17 mouse cellular contexts compared by ENCODE assay signal in genomic region chr7:90355995-90356394, GRCm38 (mm10). TPM values are rescaled to one million over a fixed set of nuclear protein-coding genes. Genes with fewer than 3 reads are reported as not detected.
A peak's percentile ranks its signal among the peaks of the same experiment; 100 is the strongest.
DNase-seq lines count a peak whose midpoint lies in the region; TF ChIP-seq lines count a peak whose summit lies in the region.
"Had no signal": no experiment of that assay in that cellular context is flagged by ENCODE, and none has a peak within 500 bp of the region (broad histone marks: within the 10 kb centered on the region; RNA-seq: fewer than 3 reads in every experiment).

No protein-coding gene starts in this region.

- H3ac ChIP-seq in myocyte (ENCODE audit: control insufficient read depth, insufficient read length) = no peak overlapping the region

- H3K4me2 ChIP-seq in myocyte (ENCODE audit: low read depth) = peak overlapping the region; percentile 62
- H3K4me2 ChIP-seq: embryonic facial prominence, embryonic 13.5 days; embryonic facial prominence, embryonic 15.5 days; forebrain, embryonic 12.5 days had no signal

- TF ChIP-seq POLR2A in cortical plate, adult 2 months (IDR thresholded peaks at IDR 0.05; ENCODE audit: extremely low read depth, insufficient read depth, low read length) = no peak
- TF ChIP-seq POLR2A in myocyte (IDR thresholded peaks at IDR 0.05; ENCODE audit: insufficient read length, low read depth) = no peak

- peak; percentile 69 for DNase-seq in brain, adult 2 months (ENCODE audit: low read depth, low spot score)
- DNase-seq in heart, adult 9 months (ENCODE audit: low spot score in 2 of 2) = no peak
- no peak for DNase-seq in adipocyte (ENCODE audit: low spot score)
- DNase-seq in urinary bladder, postnatal 10 days (ENCODE audit: low spot score) = no peak
- DNase-seq: cerebellum, adult 11-12 months; cerebellum, adult 2 months; cerebellum, adult 9-10 months; cerebellum, postnatal 10 days; cerebellum, postnatal 25 days; embryo, embryonic 11 days had no signal

- no peaks in the 10 kb centered on the region for H3K27me3 ChIP-seq in myocyte (ENCODE audit: control insufficient read depth, insufficient read depth, insufficient read length)
- H3K27me3 ChIP-seq: embryonic facial prominence, embryonic 13.5 days; embryonic facial prominence, embryonic 15.5 days; forebrain, embryonic 12.5 days had no signal

- H3K27ac ChIP-seq in cortical plate, adult 2 months (ENCODE audit: insufficient read depth, low read length) = peak overlapping the region; percentile 37; the same call in 1 of the 2 replicates
- H3K27ac ChIP-seq: embryonic facial prominence, embryonic 13.5 days; embryonic facial prominence, embryonic 15.5 days; forebrain, embryonic 10.5 days; forebrain, embryonic 12.5 days had no signal

- TF ChIP-seq CTCF in cortical plate, adult 2 months (IDR thresholded peaks at IDR 0.05; ENCODE audit: extremely low read depth, insufficient read depth, low read length) = no peak

- H3K4me1 ChIP-seq in cortical plate, adult 2 months (ENCODE audit: control insufficient read depth, insufficient read depth, low read length) = peaks cover 5% of the 10 kb centered on the region
- H3K4me1 ChIP-seq: embryonic facial prominence, embryonic 13.5 days; embryonic facial prominence, embryonic 15.5 days; forebrain, embryonic 10.5 days; forebrain, embryonic 12.5 days had no signal

- H3K4me3 ChIP-seq in cortical plate, adult 2 months (ENCODE audit: insufficient read depth, low read length) = no peak overlapping the region
- no peak overlapping the region for H3K4me3 ChIP-seq in myocyte
- H3K4me3 ChIP-seq: embryonic facial prominence, embryonic 13.5 days; embryonic facial prominence, embryonic 15.5 days; erythroblast, embryonic 14.5 days; forebrain, embryonic 10.5 days; forebrain, embryonic 12.5 days had no signal

- peaks cover 25% of the 10 kb centered on the region for H3K36me3 ChIP-seq in myocyte (ENCODE audit: control insufficient read depth, insufficient read depth)
- H3K36me3 ChIP-seq: embryonic facial prominence, embryonic 13.5 days; embryonic facial prominence, embryonic 15.5 days; forebrain, embryonic 10.5 days; forebrain, embryonic 12.5 days had no signal

- H3K79me2 ChIP-seq in myocyte (ENCODE audit: control insufficient read depth, insufficient read depth) = peaks cover 12% of the 10 kb centered on the region

TF ChIP-seq in myocyte, 11 proteins besides CTCF, POLR2A, EP300 and RAD21:
- TF ChIP-seq CEBPB (IDR thresholded peaks at IDR 0.05; ENCODE audit: insufficient read depth, poor library complexity, severe bottlenecking) (no peak), POLR2AphosphoS2 (IDR thresholded peaks at IDR 0.05; ENCODE audit: insufficient read length, low read depth) (no peak), MYOD1 (IDR thresholded peaks at IDR 0.05; ENCODE audit: control insufficient read depth in 1 of 3, insufficient read length in 2 of 3, low read depth in 2 of 3) (peak in 1 of 3 experiments; percentile 46), TCF12 (IDR thresholded peaks at IDR 0.05; ENCODE audit: insufficient read depth, poor library complexity, severe bottlenecking) (no peak), E2F4 (IDR thresholded peaks at IDR 0.05; ENCODE audit: insufficient read depth) (no peak), MYOG (IDR thresholded peaks at IDR 0.05; ENCODE audit: control insufficient read depth in 1 of 3, insufficient read depth in 1 of 3, insufficient read length in 2 of 3, low read depth in 2 of 3) (peak in 1 of 3 experiments; percentile 52), TCF3 (IDR thresholded peaks at IDR 0.05; ENCODE audit: insufficient read length, low read depth) (no peak)

RNA-seq across cellular contexts. Expression of gene Sytl2, which starts 53.9 kb away (rescaled TPM):
- 119 and 134 TPM in 2 replicates for polyA plus RNA-seq in cortical plate, adult 2 months (2012; rRNA removed)
- 21.2 TPM for polyA plus RNA-seq in myocyte (2012; fragmentation: generic; extraction: Trizol)
